Mouse (Mus musculus) embryo, embryonic 10.5 days (tissue): ENCODE measurements around the gene Mob3c.

Source experiments
- DNase-seq: peaks from one replicate; pipeline ENCODE4 v3.0.0-alpha.2; 2015; ENCODE audit warnings: low spot score

Gene Mob3c

DNA sequence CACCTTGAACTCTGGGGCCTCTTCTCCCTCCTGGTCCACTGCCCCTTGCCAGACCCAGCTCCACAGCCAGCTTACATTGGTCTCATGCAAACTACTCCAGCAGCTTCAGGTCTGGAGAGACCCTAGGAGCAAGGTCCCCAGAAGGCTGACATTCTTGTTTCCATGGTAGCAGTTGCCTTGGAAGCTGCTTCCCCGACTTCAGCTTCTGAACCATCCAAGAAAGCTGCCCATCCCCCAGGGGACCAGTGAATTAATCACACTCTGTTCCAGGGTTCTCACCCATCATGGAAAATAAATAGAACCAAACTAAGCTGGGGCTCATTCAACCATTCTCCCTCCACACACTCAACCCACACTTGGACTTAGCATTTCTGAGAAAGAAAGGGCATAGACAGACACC is 53.3 kb downstream of the Mob3c start:
- peak; percentile 83 for DNase-seq

GRCm38 (mm10) chr4:115882195-115882594 is 54.3 kb downstream of the Mob3c start:
- DNase-seq = no peak

GRCm38 (mm10) chr4:115884022-115884421 is 56.1 kb downstream of the Mob3c start, which contains the start of gene Kncn:
Gene Kncn (plus strand): TSS chr4:115884400.
- no peak for DNase-seq
